Mouse (Mus musculus): ENCODE data around the gene Trpv4. TPM values are rescaled to one million over a fixed set of nuclear protein-coding genes. Genes with fewer than 3 reads are reported as not detected.

Gene Trpv4
- polyA plus RNA-seq, 1 experiment from 2014 or later = 1.1 TPM

DNA sequence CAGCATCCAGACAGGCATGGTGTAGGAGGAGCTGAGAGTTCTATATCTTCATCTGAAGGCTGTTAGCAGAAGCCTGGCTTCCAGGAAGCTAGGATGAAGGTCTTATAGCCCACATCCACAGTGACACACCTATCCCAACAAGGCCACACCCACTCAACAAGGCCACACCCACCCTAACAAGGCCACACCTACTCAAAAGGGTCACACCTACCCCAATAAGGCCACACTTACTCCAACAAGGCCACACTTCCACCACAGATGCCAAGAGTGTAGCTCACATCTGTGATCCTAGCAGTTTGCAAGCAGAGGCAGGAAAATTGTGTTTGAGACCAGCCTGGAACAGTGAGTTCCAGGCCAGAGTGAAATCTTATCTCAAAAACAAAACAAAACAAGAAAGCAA is 29.7 kb upstream of the Trpv4 start:
- Histone ChIP-seq H3K36me3 (no peaks in the 10 kb centered on the region), H3K4me2 (replicated peaks) (no peak overlapping the region), H3K9ac (no peak overlapping the region), H3K9me3 (no peaks in the 10 kb centered on the region), H3K27ac (no peak overlapping the region), H3K27me3 (replicated peaks) (no peaks in the 10 kb centered on the region), H3K4me1 (peaks cover 28% of the 10 kb centered on the region), H3K4me3 (no peak overlapping the region)
- ATAC-seq (ENCODE audit: low FRiP score, low read depth) = no peak

- ATAC-seq (ENCODE audit: low FRiP score, low read depth) = no peak
- H3K27me3 ChIP-seq (replicated peaks) = no peaks in the 10 kb centered on the region
- H3K36me3 ChIP-seq = no peaks in the 10 kb centered on the region
- WGBS = 66% methylated on average over 7 of the region's 7 CpGs
- H3K9me3 ChIP-seq = no peaks in the 10 kb centered on the region
- no peak overlapping the region for H3K4me2 ChIP-seq (replicated peaks)
- no peak overlapping the region for H3K27ac ChIP-seq
- peaks cover 32% of the 10 kb centered on the region for H3K4me1 ChIP-seq
- no peak overlapping the region for H3K9ac ChIP-seq
- no peak overlapping the region for H3K4me3 ChIP-seq
Observed at GRCm38 (mm10) chr5:114686726-114687210, 28.5 kb upstream of the Trpv4 start.

GRCm38 (mm10) chr5:114685986-114686385 is 27.8 kb upstream of the Trpv4 start:
- 93% methylated on average over 5 of the region's 5 CpGs for WGBS
- no peaks in the 10 kb centered on the region for H3K9me3 ChIP-seq
- H3K9ac ChIP-seq = no peak overlapping the region
- no peak overlapping the region for H3K4me3 ChIP-seq
- peaks cover 28% of the 10 kb centered on the region for H3K4me1 ChIP-seq
- H3K27me3 ChIP-seq (replicated peaks) = no peaks in the 10 kb centered on the region
- no peaks in the 10 kb centered on the region for H3K36me3 ChIP-seq
- no peak for ATAC-seq (ENCODE audit: low FRiP score, low read depth)
- H3K4me2 ChIP-seq (replicated peaks) = no peak overlapping the region
- no peak overlapping the region for H3K27ac ChIP-seq

DNA sequence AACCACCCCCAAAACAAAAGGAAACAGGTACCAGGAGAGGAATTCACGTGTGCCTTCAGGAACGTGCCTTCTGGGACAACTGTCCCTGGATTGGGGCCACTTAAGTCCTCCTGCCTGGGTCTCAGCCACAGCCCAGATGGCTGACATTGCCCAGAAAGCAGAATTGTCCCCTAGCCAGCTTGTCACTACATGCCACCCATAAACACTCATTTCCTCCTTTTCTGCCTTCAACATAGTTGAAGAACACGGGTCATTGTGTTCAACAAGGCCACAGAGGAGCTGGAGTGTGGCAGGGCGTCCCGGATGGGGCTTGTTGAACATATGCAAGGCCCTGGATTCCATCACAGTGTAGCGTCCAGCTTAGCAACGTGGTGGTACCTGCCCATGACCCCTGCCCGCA is 23.5 kb upstream of the Trpv4 start:
- H3K36me3 ChIP-seq = peaks cover 8% of the 10 kb centered on the region
- H3K9ac ChIP-seq = no peak overlapping the region
- H3K27ac ChIP-seq = no peak overlapping the region
- WGBS = 81% methylated on average over 8 of the region's 8 CpGs
- no peak for ATAC-seq (ENCODE audit: low FRiP score, low read depth)
- H3K9me3 ChIP-seq = no peaks in the 10 kb centered on the region
- no peak overlapping the region for H3K4me2 ChIP-seq (replicated peaks)
- H3K4me1 ChIP-seq = peaks cover 24% of the 10 kb centered on the region
- no peaks in the 10 kb centered on the region for H3K27me3 ChIP-seq (replicated peaks)
- no peak overlapping the region for H3K4me3 ChIP-seq

DNA sequence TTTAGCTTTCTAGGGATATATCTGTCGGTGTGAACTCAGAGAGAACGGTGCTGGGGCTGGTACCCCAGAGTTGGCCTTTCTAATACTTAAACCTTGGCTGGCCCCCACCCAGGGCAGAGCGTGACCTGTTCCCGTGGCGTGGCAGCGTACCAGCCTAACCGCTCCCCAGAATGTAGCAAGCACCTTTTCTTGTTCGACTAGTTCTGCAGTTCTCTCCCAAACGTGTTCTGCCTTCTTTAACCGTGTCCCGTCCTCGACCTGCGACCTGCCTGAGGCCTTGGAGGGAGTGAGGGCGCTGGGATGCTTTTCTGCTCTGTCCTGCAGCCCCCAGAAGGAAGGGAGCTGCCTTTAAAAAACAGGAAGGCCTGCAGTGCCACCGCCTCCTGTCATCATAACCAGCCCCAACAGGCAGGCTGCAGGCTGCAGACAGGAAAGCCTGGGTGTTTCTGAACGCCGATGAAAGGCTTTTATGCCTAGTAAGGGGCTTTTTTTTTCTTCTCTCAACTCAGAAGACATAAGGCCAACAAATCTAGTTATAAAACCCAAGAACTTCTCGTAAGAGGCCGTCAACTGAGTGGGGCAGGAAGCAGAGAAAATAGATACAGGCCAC is 22.6 kb upstream of the Trpv4 start:
- Histone ChIP-seq H3K9me3 (no peaks in the 10 kb centered on the region), H3K27ac (no peak overlapping the region), H3K36me3 (peaks cover 17% of the 10 kb centered on the region), H3K27me3 (replicated peaks) (no peaks in the 10 kb centered on the region), H3K4me3 (no peak overlapping the region), H3K4me1 (peaks cover 24% of the 10 kb centered on the region), H3K4me2 (replicated peaks) (no peak overlapping the region), H3K9ac (no peak overlapping the region)
- ATAC-seq (ENCODE audit: low FRiP score, low read depth) = no peak
- WGBS = 81% methylated on average over 19 of the region's 19 CpGs

- no peak overlapping the region for H3K27ac ChIP-seq
- 54% methylated on average over 17 of the region's 17 CpGs for WGBS
Observed at GRCm38 (mm10) chr5:114679841-114680591, 21.8 kb upstream of the Trpv4 start.

DNA sequence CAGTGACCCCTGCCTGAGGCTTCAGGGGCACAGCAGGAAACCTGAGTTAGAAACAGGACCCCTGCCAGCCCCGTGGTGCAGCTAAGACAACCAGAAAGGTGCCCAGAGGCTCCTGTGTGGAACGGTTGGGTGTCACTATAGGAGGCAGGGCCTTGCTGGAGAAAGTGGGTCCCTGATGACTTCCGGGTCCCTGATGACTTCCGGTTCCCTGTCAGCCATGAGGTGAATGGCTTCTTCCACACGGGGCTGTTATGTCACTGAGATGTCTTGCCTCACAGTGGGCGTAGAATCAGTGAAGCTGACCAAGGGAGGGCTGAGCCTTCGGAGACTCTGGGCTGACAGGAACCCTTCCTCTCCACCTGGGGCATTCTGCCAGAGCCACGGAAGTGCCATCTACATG is 16.4 kb upstream of the Trpv4 start:
- H3K4me2 ChIP-seq (replicated peaks) = no peak overlapping the region
- no peak overlapping the region for H3K27ac ChIP-seq
- peaks cover 36% of the 10 kb centered on the region for H3K36me3 ChIP-seq
- no peaks in the 10 kb centered on the region for H3K27me3 ChIP-seq (replicated peaks)
- H3K9ac ChIP-seq = no peak overlapping the region
- no peak for ATAC-seq (ENCODE audit: low FRiP score, low read depth)
- 86% methylated on average over 8 of the region's 8 CpGs for WGBS
- H3K9me3 ChIP-seq = no peaks in the 10 kb centered on the region
- peaks cover 5% of the 10 kb centered on the region for H3K4me1 ChIP-seq
- no peak overlapping the region for H3K4me3 ChIP-seq

More at GRCm38 (mm10) chr5:114679841-114680591, 21.8 kb upstream of the Trpv4 start:
- Histone ChIP-seq H3K36me3 (peaks cover 21% of the 10 kb centered on the region), H3K4me2 (replicated peaks) (no peak overlapping the region), H3K4me1 (peaks cover 24% of the 10 kb centered on the region), H3K4me3 (no peak overlapping the region), H3K9me3 (no peaks in the 10 kb centered on the region), H3K27me3 (replicated peaks) (no peaks in the 10 kb centered on the region), H3K9ac (no peak overlapping the region)
- ATAC-seq (ENCODE audit: low FRiP score, low read depth) = no peak

GRCm38 (mm10) chr5:114673114-114673513 is 14.9 kb upstream of the Trpv4 start:
- WGBS = 92% methylated on average over 13 of the region's 13 CpGs
- peaks cover 36% of the 10 kb centered on the region for H3K36me3 ChIP-seq

GRCm38 (mm10) chr5:114669014-114669413 is 10.8 kb upstream of the Trpv4 start:
- H3K4me3 ChIP-seq = no peak overlapping the region
- H3K27ac ChIP-seq = no peak overlapping the region
- 94% methylated on average over 5 of the region's 5 CpGs for WGBS
- H3K4me1 ChIP-seq = 0 out of 2 replicates have a peak, but pooled peaks cover 2% of the 10 kb centered on the region
- no peaks in the 10 kb centered on the region for H3K9me3 ChIP-seq
- H3K36me3 ChIP-seq = peaks cover 6% of the 10 kb centered on the region; the same call in 1 of the 2 replicates
- H3K4me2 ChIP-seq (replicated peaks) = no peak overlapping the region
- H3K9ac ChIP-seq = no peak overlapping the region
- ATAC-seq (ENCODE audit: low FRiP score, low read depth) = no peak
- no peaks in the 10 kb centered on the region for H3K27me3 ChIP-seq (replicated peaks)

More at GRCm38 (mm10) chr5:114673114-114673513, 14.9 kb upstream of the Trpv4 start:
- Histone ChIP-seq H3K9me3 (no peaks in the 10 kb centered on the region), H3K27ac (no peak overlapping the region), H3K4me1 (no peaks in the 10 kb centered on the region), H3K4me3 (no peak overlapping the region), H3K27me3 (replicated peaks) (no peaks in the 10 kb centered on the region), H3K9ac (no peak overlapping the region), H3K4me2 (replicated peaks) (no peak overlapping the region)
- ATAC-seq (ENCODE audit: low FRiP score, low read depth) = no peak

- Histone ChIP-seq H3K27ac (no peak overlapping the region), H3K27me3 (replicated peaks) (no peaks in the 10 kb centered on the region), H3K36me3 (no peaks in the 10 kb centered on the region), H3K9ac (0 out of 2 replicates have a peak overlapping the region, but pooled peaks have one; percentile 23), H3K4me2 (replicated peaks) (peak overlapping the region; percentile 59), H3K4me3 (peak overlapping the region; percentile 27; the same call in 1 of the 2 replicates), H3K4me1 (0 out of 2 replicates have a peak, but pooled peaks cover 2% of the 10 kb centered on the region), H3K9me3 (no peaks in the 10 kb centered on the region)
- 4% methylated on average over 36 of the region's 36 CpGs for WGBS
- ATAC-seq (ENCODE audit: low FRiP score, low read depth) = peak; percentile 82
Observed at GRCm38 (mm10) chr5:114667228-114667856, 9.1 kb upstream of the Trpv4 start.

DNA sequence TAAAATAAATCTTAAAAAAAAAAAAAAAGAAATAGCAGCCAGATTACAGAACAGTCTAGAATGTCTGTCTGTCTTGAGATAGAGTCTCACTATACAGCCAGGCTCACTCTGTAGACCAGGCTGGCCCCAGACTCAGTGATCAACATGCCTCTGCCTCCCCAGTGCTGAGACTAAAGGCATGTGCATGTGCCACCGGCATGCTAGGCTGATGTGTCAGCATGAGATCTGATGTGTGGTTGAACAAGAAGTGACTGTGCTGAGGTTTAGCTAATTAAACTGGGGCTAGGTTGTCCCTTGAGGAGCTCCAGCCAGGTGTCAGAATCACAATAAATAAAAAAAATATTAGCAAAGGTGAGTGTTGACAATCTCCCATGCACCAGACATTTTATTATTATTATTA is 8.4 kb upstream of the Trpv4 start:
- WGBS = 72% methylated on average over 1 of the region's 1 CpGs
- no peak overlapping the region for H3K4me3 ChIP-seq
- H3K36me3 ChIP-seq = no peaks in the 10 kb centered on the region
- no peak for ATAC-seq (ENCODE audit: low FRiP score, low read depth)
- no peaks in the 10 kb centered on the region for H3K9me3 ChIP-seq
- no peak overlapping the region for H3K9ac ChIP-seq
- H3K27ac ChIP-seq = no peak overlapping the region
- 0 out of 2 replicates have a peak, but pooled peaks cover 2% of the 10 kb centered on the region for H3K4me1 ChIP-seq
- H3K4me2 ChIP-seq (replicated peaks) = no peak overlapping the region
- H3K27me3 ChIP-seq (replicated peaks) = no peaks in the 10 kb centered on the region

- Histone ChIP-seq H3K9ac (no peak overlapping the region), H3K4me1 (0 out of 2 replicates have a peak, but pooled peaks cover 2% of the 10 kb centered on the region), H3K27me3 (replicated peaks) (peaks cover 3% of the 10 kb centered on the region), H3K9me3 (no peaks in the 10 kb centered on the region), H3K36me3 (no peaks in the 10 kb centered on the region), H3K4me3 (no peak overlapping the region), H3K27ac (no peak overlapping the region), H3K4me2 (replicated peaks) (no peak overlapping the region)
- WGBS = 81% methylated on average over 7 of the region's 7 CpGs
- ATAC-seq (ENCODE audit: low FRiP score, low read depth) = no peak
Observed at GRCm38 (mm10) chr5:114664750-114665149, 6.5 kb upstream of the Trpv4 start.

All from neural tube, embryonic 12.5 days (tissue).